Mouse (Mus musculus) neural tube, embryonic 13.5 days (tissue): ENCODE measurements around the gene Sh3glb1. TPM values are rescaled to one million over a fixed set of nuclear protein-coding genes. Genes with fewer than 3 reads are reported as not detected.
A peak's percentile ranks its signal among the peaks of the same experiment; 100 is the strongest.
"Not testable (repeated sequence)": the region's sequence is repeated elsewhere in the genome, so short reads cannot be mapped to it uniquely, and the experiment has no call there.

ENCODE experiments used
- ATAC-seq: fragments of 200-750 bp; cut with Nextera tagmentation; 2 replicates; pipeline ENCODE4 v1.8.0; 2017; ENCODE audit warnings: low read depth, mild to moderate bottlenecking, moderate TSS enrichment, moderate library complexity
- H3K27ac ChIP-seq: fragments of 300-500 bp; sonication (generic); replicated peaks from 2 replicates; pipeline ENCODE4 v1.5.1; 2015; ENCODE audit warnings: moderate library complexity, mild to moderate bottlenecking, inconsistent platforms
- H3K27me3 ChIP-seq: fragments of 300-500 bp; sonication (generic); 2 replicates; pipeline ENCODE4 v1.6.1; 2015; ENCODE audit warnings: mild to moderate bottlenecking, inconsistent platforms
- H3K36me3 ChIP-seq: fragments of 300-500 bp; sonication (generic); 2 replicates; pipeline ENCODE4 v1.6.1; 2015; ENCODE audit warnings: mild to moderate bottlenecking, inconsistent platforms
- H3K4me1 ChIP-seq: fragments of 300-500 bp; sonication (generic); replicated peaks from 2 replicates; pipeline ENCODE4 v1.6.1; 2015; ENCODE audit warnings: inconsistent platforms
- H3K4me2 ChIP-seq: fragments of 300-500 bp; sonication (generic); 2 replicates; pipeline ENCODE4 v1.6.1; 2015; ENCODE audit warnings: inconsistent platforms, mild to moderate bottlenecking, moderate library complexity
- H3K4me3 ChIP-seq: fragments of 300-500 bp; sonication (generic); 2 replicates; pipeline ENCODE4 v1.5.1; 2015; ENCODE audit warnings: mild to moderate bottlenecking, inconsistent platforms
- H3K9ac ChIP-seq: fragments of 300-500 bp; sonication (generic); 2 replicates; pipeline ENCODE4 v1.6.1; 2015; ENCODE audit warnings: moderate library complexity, mild to moderate bottlenecking, inconsistent platforms
- H3K9me3 ChIP-seq: fragments of 300-500 bp; sonication (generic); 2 replicates; pipeline ENCODE4 v1.6.1; 2016; ENCODE audit warnings: inconsistent platforms
- WGBS: fragments of 180-500 bp; shearing (Covaris S2); methylation state at CpG from one replicate; pipeline ENCODE4 v1.1.7; 2015; 5-methylcytosine and 5-hydroxymethylcytosine counted together
- polyA plus RNA-seq: library from polyadenylated mRNA; unstranded; fragments of >200 nt; fragmentation: Nextera tagmentation; extraction: Ambion mirVana; gene quantifications from 2 replicates; pipeline ENCODE4 v1.2.1, GENCODE M21; 2015

Gene Sh3glb1
- polyA plus RNA-seq, 1 experiment from 2014 or later, result 119 TPM

GRCm38 (mm10) chr3:144723455-144723854 is 3.3 kb upstream of the Sh3glb1 start:
- Histone ChIP-seq H3K27ac (no peak overlapping the region), H3K9me3 (no peaks in the 10 kb centered on the region), H3K36me3 (no peaks in the 10 kb centered on the region), H3K4me1 (peaks cover 15% of the 10 kb centered on the region), H3K9ac (no peak overlapping the region), H3K4me3 (no peak overlapping the region), H3K27me3 (no peaks in the 10 kb centered on the region), H3K4me2 (no peak overlapping the region)
- WGBS, result 52% methylated on average over 4 of the region's 4 CpGs
- ATAC-seq, result no peak

GRCm38 (mm10) chr3:144722566-144722965 is 2.4 kb upstream of the Sh3glb1 start:
- ATAC-seq, H3K9me3 ChIP-seq, H3K27ac ChIP-seq, H3K4me2 ChIP-seq, H3K36me3 ChIP-seq, H3K4me3 ChIP-seq, H3K9ac ChIP-seq, H3K27me3 ChIP-seq: not testable (repeated sequence)
- peaks cover 23% of the 10 kb centered on the region for H3K4me1 ChIP-seq
- WGBS, result 93% methylated on average over 3 of the region's 3 CpGs

GRCm38 (mm10) chr3:144721860-144722256 is 1.7 kb upstream of the Sh3glb1 start:
- Histone ChIP-seq H3K27ac (no peak overlapping the region), H3K9ac (no peak overlapping the region), H3K27me3 (no peaks in the 10 kb centered on the region), H3K9me3 (no peaks in the 10 kb centered on the region), H3K4me1 (peaks cover 29% of the 10 kb centered on the region), H3K36me3 (no peaks in the 10 kb centered on the region), H3K4me3 (no peak overlapping the region), H3K4me2 (no peak overlapping the region)
- WGBS, result 86% methylated on average over 9 of the region's 9 CpGs
- no peak for ATAC-seq

GRCm38 (mm10) chr3:144721077-144721859 is 1.1 kb upstream of the Sh3glb1 start:
- H3K9ac ChIP-seq, result 0 out of 2 replicates have a peak overlapping the region, but pooled peaks have one; percentile 95
- H3K9me3 ChIP-seq, result no peaks in the 10 kb centered on the region
- no peak for ATAC-seq
- H3K36me3 ChIP-seq, result no peaks in the 10 kb centered on the region
- no peaks in the 10 kb centered on the region for H3K27me3 ChIP-seq
- H3K4me3 ChIP-seq, result peak overlapping the region; percentile 84
- H3K4me2 ChIP-seq, result peak overlapping the region; percentile 87
- peak overlapping the region; percentile 99; the same call in 1 of the 2 replicates for H3K27ac ChIP-seq
- peaks cover 34% of the 10 kb centered on the region for H3K4me1 ChIP-seq
- 80% methylated on average over 10 of the region's 10 CpGs for WGBS

GRCm38 (mm10) chr3:144719088-144719900 is 841 bp downstream of the Sh3glb1 start:
- no peaks in the 10 kb centered on the region for H3K36me3 ChIP-seq
- 1% methylated on average over 48 of the region's 56 CpGs for WGBS
- ATAC-seq, result peak; percentile 48

GRCm38 (mm10) chr3:144718706-144719087 is 1.4 kb downstream of the Sh3glb1 start:
- peak overlapping the region; percentile 87 for H3K4me2 ChIP-seq
- H3K4me3 ChIP-seq, result peak overlapping the region; percentile 84
- 16% methylated on average over 7 of the region's 7 CpGs for WGBS
- no peak for ATAC-seq
- no peaks in the 10 kb centered on the region for H3K9me3 ChIP-seq
- H3K4me1 ChIP-seq, result peaks cover 49% of the 10 kb centered on the region
- H3K9ac ChIP-seq, result peak overlapping the region; percentile 95
- no peaks in the 10 kb centered on the region for H3K36me3 ChIP-seq
- no peaks in the 10 kb centered on the region for H3K27me3 ChIP-seq
- H3K27ac ChIP-seq, result peak overlapping the region; percentile 99

More at GRCm38 (mm10) chr3:144719088-144719900, 841 bp downstream of the Sh3glb1 start:
- H3K27me3 ChIP-seq, result no peaks in the 10 kb centered on the region
- H3K4me1 ChIP-seq, result peaks cover 49% of the 10 kb centered on the region
- H3K9ac ChIP-seq, result peak overlapping the region; percentile 95
- peak overlapping the region; percentile 99 for H3K27ac ChIP-seq
- peak overlapping the region; percentile 87 for H3K4me2 ChIP-seq
- no peaks in the 10 kb centered on the region for H3K9me3 ChIP-seq
- peak overlapping the region; percentile 84 for H3K4me3 ChIP-seq

GRCm38 (mm10) chr3:144717835-144718234 is 2.3 kb downstream of the Sh3glb1 start:
- H3K36me3 ChIP-seq, result no peaks in the 10 kb centered on the region
- ATAC-seq, result no peak
- peaks cover 49% of the 10 kb centered on the region for H3K4me1 ChIP-seq
- no peaks in the 10 kb centered on the region for H3K27me3 ChIP-seq
- peak overlapping the region; percentile 41 for H3K4me2 ChIP-seq
- no peak overlapping the region for H3K27ac ChIP-seq
- WGBS, result 82% methylated on average over 6 of the region's 6 CpGs
- H3K9ac ChIP-seq, result peak overlapping the region; percentile 12; the same call in 1 of the 2 replicates
- no peaks in the 10 kb centered on the region for H3K9me3 ChIP-seq
- H3K4me3 ChIP-seq, result no peak overlapping the region; the same call in 1 of the 2 replicates

- no peak overlapping the region for H3K27ac ChIP-seq
- no peak overlapping the region for H3K4me3 ChIP-seq
- peaks cover 49% of the 10 kb centered on the region for H3K4me1 ChIP-seq
- no peak overlapping the region for H3K9ac ChIP-seq
- no peaks in the 10 kb centered on the region for H3K27me3 ChIP-seq
- H3K36me3 ChIP-seq, result peaks cover 3% of the 10 kb centered on the region; the same call in 1 of the 2 replicates
- no peak for ATAC-seq
- no peaks in the 10 kb centered on the region for H3K9me3 ChIP-seq
- no peak overlapping the region for H3K4me2 ChIP-seq
- 89% methylated on average over 3 of the region's 3 CpGs for WGBS
Measured at GRCm38 (mm10) chr3:144717121-144717520, 3.0 kb downstream of the Sh3glb1 start.

- peaks cover 14% of the 10 kb centered on the region for H3K36me3 ChIP-seq
- H3K9me3 ChIP-seq, result no peaks in the 10 kb centered on the region
- 50% methylated on average over 9 of the region's 9 CpGs for WGBS
- H3K4me1 ChIP-seq, result peaks cover 45% of the 10 kb centered on the region
- H3K4me3 ChIP-seq, result no peak overlapping the region
- H3K27ac ChIP-seq, result no peak overlapping the region
- H3K4me2 ChIP-seq, result peak overlapping the region; percentile 9; the same call in 1 of the 2 replicates
- ATAC-seq, result no peak
- H3K27me3 ChIP-seq, result no peaks in the 10 kb centered on the region
- no peak overlapping the region for H3K9ac ChIP-seq
Measured at GRCm38 (mm10) chr3:144715901-144716300, 4.2 kb downstream of the Sh3glb1 start.

GRCm38 (mm10) chr3:144715033-144715432 is 5.1 kb downstream of the Sh3glb1 start:
- H3K9ac ChIP-seq, result 0 out of 2 replicates have a peak overlapping the region, but pooled peaks have one; percentile 17
- WGBS, result 70% methylated on average over 7 of the region's 7 CpGs
- ATAC-seq, result no peak

GRCm38 (mm10) chr3:144714606-144715005 is 5.5 kb downstream of the Sh3glb1 start:
- Histone ChIP-seq H3K4me1 (peaks cover 41% of the 10 kb centered on the region), H3K9me3 (no peaks in the 10 kb centered on the region), H3K9ac (no peak overlapping the region), H3K36me3 (peaks cover 19% of the 10 kb centered on the region), H3K4me3 (no peak overlapping the region), H3K27ac (no peak overlapping the region), H3K4me2 (no peak overlapping the region), H3K27me3 (no peaks in the 10 kb centered on the region)
- no peak for ATAC-seq
- 88% methylated on average over 8 of the region's 8 CpGs for WGBS

More at GRCm38 (mm10) chr3:144715033-144715432, 5.1 kb downstream of the Sh3glb1 start:
- H3K4me1 ChIP-seq, result peaks cover 41% of the 10 kb centered on the region
- peaks cover 15% of the 10 kb centered on the region for H3K36me3 ChIP-seq
- no peak overlapping the region for H3K4me2 ChIP-seq
- no peak overlapping the region for H3K27ac ChIP-seq
- no peaks in the 10 kb centered on the region for H3K27me3 ChIP-seq
- H3K4me3 ChIP-seq, result no peak overlapping the region
- H3K9me3 ChIP-seq, result no peaks in the 10 kb centered on the region

- H3K9ac ChIP-seq, result no peak overlapping the region
- no peak for ATAC-seq
- peaks cover 40% of the 10 kb centered on the region for H3K4me1 ChIP-seq
- WGBS, result 85% methylated on average over 7 of the region's 7 CpGs
- no peak overlapping the region for H3K4me3 ChIP-seq
- no peak overlapping the region for H3K27ac ChIP-seq
- no peaks in the 10 kb centered on the region for H3K27me3 ChIP-seq
- no peak overlapping the region for H3K4me2 ChIP-seq
- H3K9me3 ChIP-seq, result no peaks in the 10 kb centered on the region
- H3K36me3 ChIP-seq, result peaks cover 21% of the 10 kb centered on the region
Measured at GRCm38 (mm10) chr3:144714126-144714525, 6.0 kb downstream of the Sh3glb1 start.
